In genomic region chr13:91693615-91694014, GRCm38 (mm10) we compare ENCODE assay signal across 23 mouse cellular contexts. TPM values are rescaled to one million over a fixed set of nuclear protein-coding genes. Genes with fewer than 3 reads are reported as not detected.
"Had no signal": no experiment of that assay in that cellular context is flagged by ENCODE, and none has a peak within 500 bp of the region (broad histone marks: within the 10 kb centered on the region; RNA-seq: fewer than 3 reads in every experiment).

No protein-coding gene starts in this region.

- H3K4me2 ChIP-seq: liver, embryonic 12.5 days; midbrain, embryonic 12.5 days; neural tube, embryonic 13.5 days; neural tube, embryonic 15.5 days had no signal

- DNase-seq: lung, postnatal 4 days; midbrain, embryonic 14.5 days; retina, postnatal 1 day; right cerebral cortex, adult 18-20 months; right cerebral cortex, postnatal 25 days; right cerebral cortex, postnatal 4 days; spleen, adult 18-20 months; thymus, adult 18-20 months; thymus, postnatal 14 days; thymus, postnatal 36 days had no signal

- H3K9me3 ChIP-seq: liver, embryonic 12.5 days; midbrain, embryonic 10.5 days; midbrain, embryonic 12.5 days; neural tube, embryonic 13.5 days; neural tube, embryonic 15.5 days had no signal

- H3K27me3 ChIP-seq: liver, embryonic 12.5 days; midbrain, embryonic 12.5 days; neural tube, embryonic 13.5 days; neural tube, embryonic 15.5 days had no signal

- H3K4me3 ChIP-seq: liver, embryonic 12.5 days; midbrain, embryonic 10.5 days; midbrain, embryonic 12.5 days; myocyte; neural tube, embryonic 13.5 days; neural tube, embryonic 15.5 days had no signal

- ATAC-seq: liver, embryonic 12.5 days; lung, postnatal 0 days; midbrain, embryonic 16.5 days had no signal

- H3K4me1 ChIP-seq: liver, embryonic 12.5 days; midbrain, embryonic 10.5 days; midbrain, embryonic 12.5 days; neural tube, embryonic 13.5 days had no signal

- H3K27ac ChIP-seq: liver, embryonic 12.5 days; liver, embryonic 14.5 days; midbrain, embryonic 10.5 days; midbrain, embryonic 12.5 days; neural tube, embryonic 13.5 days; neural tube, embryonic 15.5 days had no signal

- H3K9ac ChIP-seq: liver, embryonic 12.5 days; liver, embryonic 14.5 days; midbrain, embryonic 12.5 days; neural tube, embryonic 13.5 days; neural tube, embryonic 15.5 days had no signal

RNA-seq across cellular contexts. Expression of gene Acot12, which starts 47.7 kb away (rescaled TPM):
- total RNA-seq: megakaryocyte, adult 5-6 weeks; megakaryocyte-erythroid progenitor cell, adult 5-6 weeks had no signal
- polyA plus RNA-seq: lung, postnatal 0 days; midbrain, embryonic 10.5 days; midbrain, embryonic 12.5 days; midbrain, embryonic 14.5 days; neural tube, embryonic 11.5 days; neural tube, embryonic 13.5 days; stomach, embryonic 14.5 days had no signal
